Mouse (Mus musculus) G1E (cell line): ENCODE measurements around the gene Mgat3.

Experiments used
- CTCF ChIP-seq: IDR thresholded peaks from 2 replicates; pipeline ENCODE4 v1.5.1; 2012; ENCODE audit warnings: low read depth, low read length, inconsistent platforms, mixed read lengths
- GATA1 ChIP-seq: IDR thresholded peaks from 2 replicates; pipeline ENCODE4 v1.6.1; 2012; ENCODE audit warnings: borderline replicate concordance, low read length, inconsistent platforms, mixed read lengths
- GATA2 ChIP-seq: IDR thresholded peaks from 2 replicates; pipeline ENCODE4 v1.6.1; 2012; ENCODE audit warnings: low read depth, low read length, inconsistent platforms, borderline replicate concordance
- POLR2AphosphoS5 ChIP-seq: IDR thresholded peaks from 2 replicates; pipeline ENCODE4 v1.6.1; 2012; ENCODE audit warnings: low read depth, low read length, inconsistent platforms; ENCODE audit not compliant: insufficient replicate concordance
- TAL1 ChIP-seq: conservative IDR thresholded peaks from 2 replicates; pipeline ENCODE4 v1.6.1; 2012; ENCODE audit warnings: low read depth, low read length, inconsistent platforms, mixed read lengths

- TF ChIP-seq GATA1: no peak
- TF ChIP-seq CTCF: no peak
- TF ChIP-seq POLR2AphosphoS5: no peak
- TF ChIP-seq TAL1: no peak
- TF ChIP-seq GATA2: no peak
These were observed 32.6 kb upstream of the Mgat3 start for GRCm38 (mm10) chr15:80140878-80141277.
